Mouse (Mus musculus): ENCODE data around the gene Gnat2. TPM values are rescaled to one million over a fixed set of nuclear protein-coding genes. Genes with fewer than 3 reads are reported as not detected.

The Gnat2 gene
- total RNA-seq (2023) = under 1 TPM in 1 of 2 experiments, not detected in 1; 0.36 TPM

GRCm38 (mm10) chr3:108092536-108093115 is at the start of gene Gnat2:
Gene Gnat2 (plus strand): TSS chr3:108092789.

DNA sequence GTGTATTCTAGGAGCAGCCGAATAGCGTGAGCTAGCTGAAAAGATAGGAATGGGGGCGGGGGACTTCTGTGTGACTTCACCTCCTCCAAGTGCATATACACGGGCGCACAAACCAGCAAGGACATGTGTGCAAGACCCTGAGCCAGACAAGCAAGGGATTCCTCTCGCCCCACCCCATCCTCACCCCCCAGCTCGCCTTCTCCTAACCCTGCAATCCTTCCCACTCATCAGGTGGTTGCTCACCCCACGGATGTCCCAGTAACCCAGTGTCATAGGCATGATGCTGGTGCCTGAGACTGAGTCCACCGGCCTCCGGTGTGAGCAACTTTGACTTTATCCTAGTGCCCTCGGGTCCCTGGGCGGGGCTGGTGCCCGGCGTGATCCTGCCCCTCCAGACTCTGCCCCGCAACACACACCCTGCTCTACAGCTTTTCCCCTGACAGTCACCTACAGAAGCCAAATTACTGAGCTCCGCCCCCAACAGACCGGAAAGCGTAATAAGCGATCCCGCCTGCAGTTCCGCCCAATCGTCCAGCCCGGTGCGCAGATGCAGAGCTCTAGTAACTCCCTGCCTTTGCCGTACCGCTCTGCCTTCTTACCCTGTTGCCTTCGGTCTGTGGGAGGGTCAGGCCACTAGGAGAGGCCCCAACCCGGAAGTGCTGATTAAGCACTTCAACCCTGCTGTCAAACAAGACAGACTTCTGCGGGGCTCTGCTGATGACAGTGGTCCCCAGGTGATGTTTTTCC is 48.0 kb upstream of the Gnat2 start, which contains the start of gene Gstm4:
Gstm4 (minus strand) TSS at position 501 of the 747 bp plus-strand sequence.

GRCm38 (mm10) chr3:108086470-108086979 is 6.1 kb upstream of the Gnat2 start, which contains the start of gene Ampd2:
Gene Ampd2 (minus strand): TSS chr3:108086651.

GRCm38 (mm10) chr3:108145534-108146445 is 53.2 kb downstream of the Gnat2 start, which contains the start of gene Gnai3:
Gene Gnai3 (minus strand): TSS chr3:108146146.

Other genes starting within 250 kb of the Gnat2 start
- gene Eps8l3, start 215.6 kb upstream of the Gnat2 start, total RNA-seq (2023) = not detected
- gene Gstm5, start 197.0 kb upstream of the Gnat2 start, total RNA-seq (2023) = not detected
- gene Gstm7, start 161.0 kb upstream of the Gnat2 start, total RNA-seq (2023) = 1 to 10 TPM; 3.5 to 4.6 TPM
- gene Gstm6, start 149.0 kb upstream of the Gnat2 start, total RNA-seq (2023) = not detected
- not detected for gene Gstm3, start 123.5 kb upstream of the Gnat2 start, total RNA-seq (2023)
- not detected for gene Gstm2, start 106.3 kb upstream of the Gnat2 start, total RNA-seq (2023)
- gene Gstm1, start 74.8 kb upstream of the Gnat2 start, total RNA-seq (2023) = 10 to 100 TPM; 15.3 to 18.1 TPM
- 1 to 10 TPM; 6.0 to 6.5 TPM for gene Gstm4, start 47.9 kb upstream of the Gnat2 start, total RNA-seq (2023)
- 10 to 100 TPM; 26.9 to 27.9 TPM for gene Ampd2, start 6.1 kb upstream of the Gnat2 start, total RNA-seq (2023)
- 10 to 100 TPM; 66.3 to 72.4 TPM for gene Gnai3, start 53.4 kb downstream of the Gnat2 start, total RNA-seq (2023)
- gene Gpr61, start 62.1 kb downstream of the Gnat2 start, total RNA-seq (2023) = not detected
- gene Amigo1, start 93.5 kb downstream of the Gnat2 start, total RNA-seq (2023) = 1 to 10 TPM; 2.5 to 2.9 TPM
- 10 to 100 TPM; 34.4 to 35.4 TPM for gene Cyb561d1, start 108.4 kb downstream of the Gnat2 start, total RNA-seq (2023)
- 10 to 100 TPM; 31.8 to 35.8 TPM for gene Atxn7l2, start 118.1 kb downstream of the Gnat2 start, total RNA-seq (2023)
- gene Sypl2, start 133.9 kb downstream of the Gnat2 start, total RNA-seq (2023) = not detected
- gene Psma5, start 164.1 kb downstream of the Gnat2 start, total RNA-seq (2023) = 10 to 100 TPM; 41.3 to 43.4 TPM
- under 1 TPM; 0.15 to 0.61 TPM for gene Sort1, start 191.3 kb downstream of the Gnat2 start, total RNA-seq (2023)